Mouse (Mus musculus) gastrocnemius, postnatal 10 days (tissue): ENCODE results near the gene Rhbdd3. TPM values are rescaled to one million over a fixed set of nuclear protein-coding genes. Genes with fewer than 3 reads are reported as not detected.
A peak's percentile ranks its signal among the peaks of the same experiment; 100 is the strongest.

Experiments used
- DNase-seq: peaks from one replicate; pipeline ENCODE4 v3.0.0; 2021; ENCODE audit warnings: mixed read lengths
- long read RNA-seq, 2 experiments: library from polyadenylated mRNA; stranded (forward); transcript quantifications; one replicate each; pipeline ENCODE4 v2.0.0; 2021
- total RNA-seq, 2 experiments: library from RNA; stranded (reverse); gene quantifications; 2 replicates each; pipeline ENCODE4 v1.2.3; 2021

Gene Rhbdd3
- 10 to 100 TPM; 21.5 to 24.8 TPM for total RNA-seq
- long read RNA-seq, experiment 1, transcript Rhbdd3-202 (9 exons, 2,333 nt), result major isoform, 23 of 57 reads
- long read RNA-seq, experiment 1, partial matches to known transcripts, result 3 of 57 reads
- long read RNA-seq, experiment 1, other reads (novel, unspliced or antisense), result 26 of 57 reads
- long read RNA-seq, experiment 2, transcript Rhbdd3-202 (9 exons, 2,333 nt), result major isoform, 23 of 46 reads
- long read RNA-seq, experiment 2, partial matches to known transcripts, result 4 of 46 reads
- long read RNA-seq, experiment 2, other reads (novel, unspliced or antisense), result 19 of 46 reads

- peak; percentile 99 for DNase-seq
Measured at GRCm38 (mm10) chr11:5098736-5099542, at the start of gene Rhbdd3, which contains the start of gene Ewsr1. TSS of gene Rhbdd3 (plus strand) at chr11:5098926. TSS of gene Ewsr1 (minus strand) at chr11:5099266.

- DNase-seq, result no peak
Measured at GRCm38 (mm10) chr11:5051629-5052028, 47.1 kb upstream of the Rhbdd3 start.

GRCm38 (mm10) chr11:5052200-5052854, 46.4 kb upstream of the Rhbdd3 start:
- no peak for DNase-seq

GRCm38 (mm10) chr11:5054151-5054550, 44.6 kb upstream of the Rhbdd3 start:
- DNase-seq, result no peak

GRCm38 (mm10) chr11:5054874-5055273, 43.9 kb upstream of the Rhbdd3 start:
- no peak for DNase-seq

GRCm38 (mm10) chr11:5055945-5056938, 42.5 kb upstream of the Rhbdd3 start:
- no peak for DNase-seq

DNA sequence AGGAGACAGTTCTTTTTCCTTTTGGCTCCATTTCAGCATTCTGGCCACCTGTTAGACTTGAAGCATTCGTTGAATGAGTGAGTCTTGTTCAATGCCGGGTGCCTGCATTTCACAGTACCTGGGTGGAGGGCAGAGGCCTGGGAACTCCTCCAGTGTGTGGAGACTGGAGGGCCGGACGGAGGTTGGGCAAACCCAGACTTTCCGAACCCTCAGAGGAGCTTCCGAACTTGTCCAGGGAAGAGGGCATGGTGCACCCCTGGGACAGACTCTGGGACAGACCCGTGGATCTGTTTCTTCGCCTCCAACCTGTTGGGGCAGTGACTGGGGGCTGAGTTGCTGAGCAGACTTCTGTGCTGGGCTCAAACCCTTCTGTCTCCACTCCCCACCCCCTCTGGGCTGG, 41.7 kb upstream of the Rhbdd3 start:
- no peak for DNase-seq

- DNase-seq, result no peak
Measured at GRCm38 (mm10) chr11:5057541-5057855, 41.2 kb upstream of the Rhbdd3 start.

GRCm38 (mm10) chr11:5057856-5058641, 40.7 kb upstream of the Rhbdd3 start, which contains the start of gene Rasl10a:
TSS of gene Rasl10a (plus strand) at chr11:5058128.
- DNase-seq, result peak; percentile 46

GRCm38 (mm10) chr11:5058783-5059182, 39.9 kb upstream of the Rhbdd3 start:
- no peak for DNase-seq

DNA sequence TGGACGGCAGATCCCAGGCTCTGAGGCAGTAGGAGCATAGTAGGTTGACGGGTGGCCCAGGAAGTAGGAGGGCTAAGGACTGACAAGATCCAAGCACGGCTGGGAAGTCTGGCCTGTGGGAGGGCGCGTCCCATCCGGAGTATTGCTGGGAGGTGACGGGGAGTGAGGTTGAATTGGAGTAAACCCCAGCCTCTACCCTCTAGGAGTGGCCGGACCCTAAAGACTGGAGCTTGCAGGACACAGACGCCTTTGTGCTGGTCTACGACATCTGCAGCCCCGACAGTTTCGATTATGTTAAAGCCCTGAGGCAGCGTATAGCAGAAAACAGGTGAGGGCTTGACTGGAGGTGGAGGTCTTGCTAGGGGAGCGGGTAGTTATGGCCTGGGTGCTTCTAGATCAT, 39.5 kb upstream of the Rhbdd3 start:
- no peak for DNase-seq

- DNase-seq, result peak; percentile 57
Measured at GRCm38 (mm10) chr11:5059704-5060156, 39.0 kb upstream of the Rhbdd3 start.

GRCm38 (mm10) chr11:5060756-5061412, 37.8 kb upstream of the Rhbdd3 start:
- DNase-seq, result peak; percentile 20

- peak; percentile 94 for DNase-seq
Measured at GRCm38 (mm10) chr11:5061413-5062139, 37.1 kb upstream of the Rhbdd3 start.

GRCm38 (mm10) chr11:5062326-5062725, 36.4 kb upstream of the Rhbdd3 start:
- DNase-seq, result peak; percentile 22

- no peak for DNase-seq
Measured at GRCm38 (mm10) chr11:5062860-5063505, 35.7 kb upstream of the Rhbdd3 start.

GRCm38 (mm10) chr11:5063561-5064281, 35.0 kb upstream of the Rhbdd3 start:
- DNase-seq, result no peak
